Mouse (Mus musculus) forebrain, embryonic 14.5 days (tissue): ENCODE data around the gene Cers3. TPM values are rescaled to one million over a fixed set of nuclear protein-coding genes. Genes with fewer than 3 reads are reported as not detected.

ENCODE experiments used
- ATAC-seq: fragments of 200-750 bp; cut with Nextera tagmentation; 2 replicates; pipeline ENCODE4 v1.8.0; 2017; ENCODE audit warnings: mild to moderate bottlenecking, moderate library complexity
- DNase-seq: peaks from one replicate; pipeline ENCODE4 v3.0.0-alpha.2; 2015; ENCODE audit warnings: low spot score
- H3K27ac ChIP-seq: fragments of 300-500 bp; sonication (generic); 2 replicates; pipeline ENCODE4 v1.5.1; 2014; ENCODE audit warnings: low read depth, mild to moderate bottlenecking, control low read depth, low read length, moderate library complexity
- H3K27me3 ChIP-seq: fragments of 300-500 bp; sonication (generic); replicated peaks from 2 replicates; pipeline ENCODE4 v1.6.1; 2014; ENCODE audit warnings: low read length, control low read depth, mixed read lengths; ENCODE audit not compliant: control insufficient read depth, insufficient read depth
- H3K36me3 ChIP-seq: fragments of 300-500 bp; sonication (generic); 2 replicates; pipeline ENCODE4 v1.6.1; 2014; ENCODE audit warnings: low read length, control low read depth; ENCODE audit not compliant: control insufficient read depth, insufficient read depth
- H3K4me1 ChIP-seq: fragments of 300-500 bp; sonication (generic); 2 replicates; pipeline ENCODE4 v1.6.1; 2014; ENCODE audit warnings: antibody characterized with exemption, low read length, control low read depth; ENCODE audit not compliant: control insufficient read depth, insufficient read depth
- H3K4me2 ChIP-seq: fragments of 300-500 bp; sonication (generic); 2 replicates; pipeline ENCODE4 v1.6.1; 2014; ENCODE audit warnings: mild to moderate bottlenecking, control low read depth, low read length
- H3K4me3 ChIP-seq: fragments of 300-500 bp; sonication (generic); 2 replicates; pipeline ENCODE4 v1.5.1; 2014; ENCODE audit warnings: low read depth, low read length, control low read depth
- H3K9ac ChIP-seq: fragments of 300-500 bp; sonication (generic); 2 replicates; pipeline ENCODE4 v1.6.1; 2014; ENCODE audit warnings: mild to moderate bottlenecking, low read length, control low read depth, moderate library complexity
- H3K9me3 ChIP-seq: fragments of 300-500 bp; sonication (generic); replicated peaks from 2 replicates; pipeline ENCODE4 v1.6.1; 2016; ENCODE audit warnings: low read length, control low read depth, mixed read lengths; ENCODE audit not compliant: control insufficient read depth
- WGBS: fragments of 180-500 bp; shearing (Covaris S2); extraction: QIAGEN DNeasy Blood & Tissue Kit; methylation state at CpG from one replicate; pipeline ENCODE4 v1.1.7; 2014; 5-methylcytosine and 5-hydroxymethylcytosine counted together
- polyA plus RNA-seq: library from polyadenylated mRNA; unstranded; fragments of >200 nt; fragmentation: Nextera tagmentation; extraction: Ambion mirVana; gene quantifications from 2 replicates; pipeline ENCODE4 v1.2.1, GENCODE M21; 2014

Cers3 gene
- polyA plus RNA-seq, 1 experiment from 2014 or later, result 0.50 TPM

GRCm38 (mm10) chr7:66839463-66840007 is 96.2 kb downstream of the Cers3 start, which contains the start of gene Adamts17:
TSS of gene Adamts17 (plus strand) at chr7:66839735.
- Histone ChIP-seq H3K9me3 (no peaks in the 10 kb centered on the region), H3K4me1 (0 out of 2 replicates have a peak, but pooled peaks cover 2% of the 10 kb centered on the region), H3K9ac (peak within 1 kb of the TSS; percentile 65), H3K27me3 (no peaks in the 10 kb centered on the region), H3K27ac (peak within 1 kb of the TSS; percentile 44; the same call in 1 of the 2 replicates), H3K36me3 (no peaks in the 10 kb centered on the region), H3K4me2 (peak within 1 kb of the TSS; percentile 100), H3K4me3 (peak within 1 kb of the TSS; percentile 63)
- WGBS, result under 1% methylated on average over 30 of the region's 30 CpGs
- DNase-seq (peak; percentile 99), ATAC-seq (peak; percentile 98)

- Histone ChIP-seq H3K27ac (peak overlapping the region; percentile 44; the same call in 1 of the 2 replicates), H3K36me3 (no peaks in the 10 kb centered on the region), H3K9me3 (no peaks in the 10 kb centered on the region), H3K4me1 (0 out of 2 replicates have a peak, but pooled peaks cover 2% of the 10 kb centered on the region), H3K27me3 (no peaks in the 10 kb centered on the region), H3K4me2 (peak overlapping the region; percentile 100), H3K4me3 (peak overlapping the region; percentile 63), H3K9ac (peak overlapping the region; percentile 65)
- peak; percentile 57 for DNase-seq
- under 1% methylated on average over 70 of the region's 76 CpGs for WGBS
- peak; percentile 60 for ATAC-seq
Observed at GRCm38 (mm10) chr7:66840008-66840719, 96.9 kb downstream of the Cers3 start.

- no peak overlapping the region; the same call in 1 of the 2 replicates for H3K9ac ChIP-seq
- no peak overlapping the region for H3K4me3 ChIP-seq
- H3K27ac ChIP-seq, result no peak overlapping the region
- no peak for ATAC-seq
- H3K9me3 ChIP-seq, result no peaks in the 10 kb centered on the region
- 71% methylated on average over 7 of the region's 7 CpGs for WGBS
- DNase-seq, result peak; percentile 64
- H3K36me3 ChIP-seq, result no peaks in the 10 kb centered on the region
- 0 out of 2 replicates have a peak, but pooled peaks cover 2% of the 10 kb centered on the region for H3K4me1 ChIP-seq
- H3K4me2 ChIP-seq, result peak overlapping the region; percentile 100; the same call in 1 of the 2 replicates
- H3K27me3 ChIP-seq, result no peaks in the 10 kb centered on the region
Observed at GRCm38 (mm10) chr7:66841165-66841564, 97.9 kb downstream of the Cers3 start.

GRCm38 (mm10) chr7:66842021-66842420 is 98.7 kb downstream of the Cers3 start:
- H3K9me3 ChIP-seq, result no peaks in the 10 kb centered on the region
- no peak for ATAC-seq
- DNase-seq, result peak; percentile 54
- no peaks in the 10 kb centered on the region for H3K36me3 ChIP-seq
- no peak overlapping the region for H3K27ac ChIP-seq
- H3K4me2 ChIP-seq, result peak overlapping the region; percentile 100; the same call in 1 of the 2 replicates
- H3K4me3 ChIP-seq, result no peak overlapping the region
- WGBS, result 57% methylated on average over 10 of the region's 10 CpGs
- no peaks in the 10 kb centered on the region for H3K27me3 ChIP-seq
- no peak overlapping the region for H3K9ac ChIP-seq
- H3K4me1 ChIP-seq, result 0 out of 2 replicates have a peak, but pooled peaks cover 2% of the 10 kb centered on the region

GRCm38 (mm10) chr7:66843846-66844245 is 100.5 kb downstream of the Cers3 start:
- H3K27me3 ChIP-seq, result no peaks in the 10 kb centered on the region
- no peaks in the 10 kb centered on the region for H3K36me3 ChIP-seq
- no peak overlapping the region for H3K4me3 ChIP-seq
- no peak overlapping the region for H3K9ac ChIP-seq
- WGBS, result 82% methylated on average over 2 of the region's 2 CpGs
- no peak overlapping the region for H3K4me2 ChIP-seq
- H3K4me1 ChIP-seq, result 0 out of 2 replicates have a peak, but pooled peaks cover 2% of the 10 kb centered on the region
- no peak for DNase-seq
- H3K27ac ChIP-seq, result no peak overlapping the region
- ATAC-seq, result no peak
- no peaks in the 10 kb centered on the region for H3K9me3 ChIP-seq

- WGBS, result 68% methylated on average over 6 of the region's 6 CpGs
- no peak for DNase-seq
- H3K36me3 ChIP-seq, result no peaks in the 10 kb centered on the region
Observed at GRCm38 (mm10) chr7:66846582-66846981, 103.3 kb downstream of the Cers3 start.

GRCm38 (mm10) chr7:66847299-66847698 is 104.0 kb downstream of the Cers3 start:
- no peak overlapping the region for H3K4me2 ChIP-seq
- WGBS, result 89% methylated on average over 9 of the region's 9 CpGs
- no peak overlapping the region for H3K27ac ChIP-seq
- no peaks in the 10 kb centered on the region for H3K36me3 ChIP-seq
- no peaks in the 10 kb centered on the region for H3K9me3 ChIP-seq
- DNase-seq (no peak), ATAC-seq (no peak)
- H3K4me1 ChIP-seq, result no peaks in the 10 kb centered on the region
- no peak overlapping the region for H3K4me3 ChIP-seq
- H3K9ac ChIP-seq, result no peak overlapping the region
- H3K27me3 ChIP-seq, result no peaks in the 10 kb centered on the region

More at GRCm38 (mm10) chr7:66846582-66846981, 103.3 kb downstream of the Cers3 start:
- Histone ChIP-seq H3K9me3 (no peaks in the 10 kb centered on the region), H3K27ac (no peak overlapping the region), H3K9ac (no peak overlapping the region), H3K4me2 (no peak overlapping the region), H3K4me1 (0 out of 2 replicates have a peak, but pooled peaks cover 1% of the 10 kb centered on the region), H3K4me3 (no peak overlapping the region), H3K27me3 (no peaks in the 10 kb centered on the region)
- ATAC-seq, result no peak

GRCm38 (mm10) chr7:66849316-66849715 is 106.0 kb downstream of the Cers3 start:
- no peak for DNase-seq
- H3K27ac ChIP-seq, result no peak overlapping the region
- H3K4me1 ChIP-seq, result no peaks in the 10 kb centered on the region
- H3K27me3 ChIP-seq, result no peaks in the 10 kb centered on the region
- no peak overlapping the region for H3K9ac ChIP-seq
- ATAC-seq, result no peak
- H3K36me3 ChIP-seq, result no peaks in the 10 kb centered on the region
- H3K9me3 ChIP-seq, result no peaks in the 10 kb centered on the region
- H3K4me2 ChIP-seq, result no peak overlapping the region
- no peak overlapping the region for H3K4me3 ChIP-seq
- 94% methylated on average over 6 of the region's 6 CpGs for WGBS

GRCm38 (mm10) chr7:66852164-66852563 is 108.9 kb downstream of the Cers3 start:
- no peaks in the 10 kb centered on the region for H3K9me3 ChIP-seq
- no peaks in the 10 kb centered on the region for H3K27me3 ChIP-seq
- 66% methylated on average over 3 of the region's 3 CpGs for WGBS
- no peaks in the 10 kb centered on the region for H3K4me1 ChIP-seq
- ATAC-seq (no peak), DNase-seq (no peak)
- H3K9ac ChIP-seq, result no peak overlapping the region
- no peak overlapping the region for H3K27ac ChIP-seq
- H3K36me3 ChIP-seq, result no peaks in the 10 kb centered on the region
- H3K4me2 ChIP-seq, result no peak overlapping the region
- no peak overlapping the region for H3K4me3 ChIP-seq
